In the genomic region with DNA sequence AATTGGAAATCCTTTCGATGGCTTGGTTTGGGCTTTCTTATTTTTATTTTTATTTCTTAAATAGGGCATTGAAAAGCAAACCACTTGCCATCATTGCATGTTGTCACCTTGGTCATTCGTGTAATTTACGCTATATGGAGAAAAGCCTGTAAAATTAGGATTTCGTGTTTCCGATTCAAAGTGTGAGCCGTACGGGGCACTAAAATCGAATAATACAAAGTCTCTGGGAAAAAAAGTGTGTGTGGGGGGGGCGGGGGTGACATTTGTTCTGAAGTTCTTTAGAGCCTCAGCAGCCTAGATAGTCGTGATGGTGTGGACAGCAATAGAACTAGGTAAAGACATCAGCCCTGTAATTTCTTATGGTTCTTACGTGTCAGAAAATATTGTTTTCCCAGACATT, we compare ENCODE assay signal across 7 mouse cellular contexts. TPM values are rescaled to one million over a fixed set of nuclear protein-coding genes. Genes with fewer than 3 reads are reported as not detected.
A peak's percentile ranks its signal among the peaks of the same experiment; 100 is the strongest.
DNase-seq lines count a peak whose midpoint lies in the region; ATAC-seq and TF ChIP-seq lines count a peak whose summit lies in the region.

No protein-coding gene starts in this region.

- TF ChIP-seq POLR2A in lung, adult 2 months (IDR thresholded peaks at IDR 0.05; ENCODE audit: borderline replicate concordance, extremely low read depth, low read depth, low read length): no peak
- TF ChIP-seq POLR2A in olfactory bulb, adult 2 months (IDR thresholded peaks at IDR 0.05; ENCODE audit: insufficient read depth, low read depth, low read length): no peak

- peak overlapping the region; percentile 93 for H3K9ac ChIP-seq in limb, embryonic 12.5 days (replicated peaks)

- H3K4me3 ChIP-seq in lung, adult 2 months (replicated peaks; ENCODE audit: extremely low read depth, low read depth, low read length): peak overlapping the region; percentile 71
- peak overlapping the region; percentile 87 for H3K4me3 ChIP-seq in forebrain, embryonic 10.5 days
- H3K4me3 ChIP-seq in limb, embryonic 12.5 days (replicated peaks): peak overlapping the region; percentile 72
- peak overlapping the region; percentile 74 for H3K4me3 ChIP-seq in olfactory bulb, adult 2 months (ENCODE audit: insufficient read depth, low read depth, low read length)

- no peak for TF ChIP-seq CTCF in lung, adult 2 months (IDR thresholded peaks at IDR 0.05; ENCODE audit: insufficient read depth, low read length)
- TF ChIP-seq CTCF in olfactory bulb, adult 2 months (IDR thresholded peaks at IDR 0.05; ENCODE audit: insufficient read depth, low read depth, low read length): no peak

- peaks cover 13% of the 10 kb centered on the region for H3K36me3 ChIP-seq in forebrain, embryonic 10.5 days (replicated peaks)
- peaks cover 6% of the 10 kb centered on the region; the same call in 1 of the 2 replicates for H3K36me3 ChIP-seq in limb, embryonic 12.5 days

- H3K4me1 ChIP-seq in lung, adult 2 months (ENCODE audit: control insufficient read depth, insufficient read depth, low read length): no peaks in the 10 kb centered on the region
- H3K4me1 ChIP-seq in forebrain, embryonic 10.5 days: peaks cover 12% of the 10 kb centered on the region
- H3K4me1 ChIP-seq in limb, embryonic 12.5 days (replicated peaks): 0 out of 2 replicates have a peak, but pooled peaks cover 2% of the 10 kb centered on the region
- no peaks in the 10 kb centered on the region for H3K4me1 ChIP-seq in olfactory bulb, adult 2 months (ENCODE audit: control insufficient read depth, insufficient read depth, low read length)

- peak overlapping the region; percentile 66 for H3K4me2 ChIP-seq in limb, embryonic 12.5 days

- ATAC-seq in limb, embryonic 12.5 days (ENCODE audit: insufficient number of reproducible peaks, insufficient read depth, low FRiP score, low TSS enrichment, low read depth): no peak

- H3K27ac ChIP-seq in forebrain, embryonic 10.5 days: peak overlapping the region; percentile 98
- H3K27ac ChIP-seq in limb, embryonic 12.5 days: peak overlapping the region; percentile 97
- peak overlapping the region; percentile 97 for H3K27ac ChIP-seq in olfactory bulb, adult 2 months (ENCODE audit: insufficient read depth, low read depth, low read length)

- WGBS in lung, adult 2 months: 52% methylated on average over 11 of the region's 11 CpGs
- WGBS in forebrain, embryonic 10.5 days: 61% methylated on average over 11 of the region's 11 CpGs
- 41% methylated on average over 11 of the region's 11 CpGs for WGBS in limb, embryonic 12.5 days
- 12% methylated on average over 11 of the region's 11 CpGs for WGBS in olfactory bulb, adult 2 months

- DNase-seq in lung, adult 2 months: no peak
- no peak for DNase-seq in lung, postnatal 36 days
- DNase-seq in forebrain, embryonic 10.5 days (ENCODE audit: extremely low spot score, low spot score): no peak
- no peak for DNase-seq in spleen, adult 12 weeks (ENCODE audit: low spot score)
- DNase-seq in ovary, postnatal 10 days (ENCODE audit: low spot score): no peak

- no peaks in the 10 kb centered on the region for H3K27me3 ChIP-seq in forebrain, embryonic 10.5 days (ENCODE audit: poor library complexity, severe bottlenecking)
- H3K27me3 ChIP-seq in limb, embryonic 12.5 days: no peaks in the 10 kb centered on the region

- H3K9me3 ChIP-seq in forebrain, embryonic 10.5 days: peaks cover 5% of the 10 kb centered on the region; the same call in 1 of the 2 replicates
- peaks cover 5% of the 10 kb centered on the region; the same call in 1 of the 2 replicates for H3K9me3 ChIP-seq in limb, embryonic 12.5 days

RNA-seq across cellular contexts. Expression of a gene that starts 1.2 kb away (rescaled TPM):
- polyA plus RNA-seq in lung, adult 2 months (2012; rRNA removed): 4.1 and 4.2 TPM in 2 replicates
- polyA plus RNA-seq in forebrain, embryonic 10.5 days (2016; fragmentation: Nextera tagmentation; extraction: Ambion mirVana): 13.2 and 14.1 TPM in 2 replicates
- 15.5 and 16.3 TPM in 2 replicates for polyA plus RNA-seq in limb, embryonic 12.5 days (2016; fragmentation: Nextera tagmentation; extraction: Ambion mirVana)
- not detected in 2 replicates for polyA plus RNA-seq in olfactory bulb, adult 2 months (2012; ENCODE audit: insufficient read depth, insufficient read length, low replicate concordance, missing spikeins)
